Mouse (Mus musculus) erythroblast, embryonic 14.5 days (primary cell): ENCODE results near the gene Gucd1. TPM values are rescaled to one million over a fixed set of nuclear protein-coding genes. Genes with fewer than 3 reads are reported as not detected.

ENCODE experiments used
- H3K27me3 ChIP-seq: 2 replicates; pipeline ENCODE4 v1.6.1; 2012; ENCODE audit warnings: inconsistent platforms; ENCODE audit not compliant: control insufficient read depth
- H3K36me3 ChIP-seq: 2 replicates; pipeline ENCODE4 v1.6.1; 2012; ENCODE audit warnings: mild to moderate bottlenecking, inconsistent platforms; ENCODE audit not compliant: control insufficient read depth
- H3K4me1 ChIP-seq: 2 replicates; pipeline ENCODE4 v1.6.1; 2012; ENCODE audit warnings: inconsistent platforms; ENCODE audit not compliant: control insufficient read depth
- H3K4me3 ChIP-seq: replicated peaks from 2 replicates; pipeline ENCODE3; 2012; ENCODE audit warnings: moderate library complexity, mild to moderate bottlenecking, inconsistent platforms
- H3K9me3 ChIP-seq: 2 replicates; pipeline ENCODE4 v1.6.1; 2012; ENCODE audit warnings: low read length, inconsistent platforms, mixed read lengths; ENCODE audit not compliant: control insufficient read depth
- GATA1 ChIP-seq: IDR thresholded peaks from 2 replicates; pipeline ENCODE4 v1.6.1; 2012; ENCODE audit warnings: low read length, inconsistent platforms, mixed read lengths
- TAL1 ChIP-seq: IDR thresholded peaks from 3 replicates; pipeline ENCODE4 v1.6.1; 2012; ENCODE audit warnings: low read length, inconsistent platforms, mixed read lengths
- polyA plus RNA-seq: library from polyadenylated mRNA; stranded (reverse); fragments of >175 nt; gene quantifications from 2 replicates; pipeline ENCODE4 v1.2.3, GENCODE M21; 2012

Gene Gucd1
- polyA plus RNA-seq, 1 experiment = 14.0 TPM

- peak within 1 kb of the TSS; percentile 7 for H3K4me3 ChIP-seq
- H3K27me3 ChIP-seq = peaks cover 58% of the 10 kb centered on the region
- no peak for TF ChIP-seq TAL1
- no peak for TF ChIP-seq GATA1
- no peaks in the 10 kb centered on the region for H3K4me1 ChIP-seq
- no peaks in the 10 kb centered on the region for H3K9me3 ChIP-seq
- H3K36me3 ChIP-seq = no peaks in the 10 kb centered on the region
Measured at GRCm38 (mm10) chr10:75559676-75560548, 42.1 kb upstream of the Gucd1 start, which contains the start of gene Lrrc75b. TSS of gene Lrrc75b (minus strand) at chr10:75560330.

GRCm38 (mm10) chr10:75559041-75559675, 41.4 kb upstream of the Gucd1 start:
- no peaks in the 10 kb centered on the region for H3K36me3 ChIP-seq
- H3K9me3 ChIP-seq = no peaks in the 10 kb centered on the region
- peaks cover under 1% of the 10 kb centered on the region for H3K4me1 ChIP-seq
- H3K27me3 ChIP-seq = peaks cover 58% of the 10 kb centered on the region
- no peak overlapping the region for H3K4me3 ChIP-seq
- TF ChIP-seq GATA1 (no peak), TAL1 (no peak)

- H3K27me3 ChIP-seq = peaks cover 58% of the 10 kb centered on the region
- TF ChIP-seq TAL1 = no peak
- no peak for TF ChIP-seq GATA1
- H3K4me3 ChIP-seq = no peak overlapping the region
- H3K36me3 ChIP-seq = no peaks in the 10 kb centered on the region
- no peaks in the 10 kb centered on the region for H3K9me3 ChIP-seq
- peaks cover 5% of the 10 kb centered on the region for H3K4me1 ChIP-seq
Measured at GRCm38 (mm10) chr10:75558515-75558914, 40.7 kb upstream of the Gucd1 start.

GRCm38 (mm10) chr10:75556026-75556425, 38.3 kb upstream of the Gucd1 start:
- H3K27me3 ChIP-seq = peaks cover 36% of the 10 kb centered on the region
- no peak overlapping the region for H3K4me3 ChIP-seq
- TF ChIP-seq TAL1 (no peak), GATA1 (no peak)
- H3K36me3 ChIP-seq = no peaks in the 10 kb centered on the region
- H3K4me1 ChIP-seq = peaks cover 5% of the 10 kb centered on the region
- no peaks in the 10 kb centered on the region for H3K9me3 ChIP-seq

DNA sequence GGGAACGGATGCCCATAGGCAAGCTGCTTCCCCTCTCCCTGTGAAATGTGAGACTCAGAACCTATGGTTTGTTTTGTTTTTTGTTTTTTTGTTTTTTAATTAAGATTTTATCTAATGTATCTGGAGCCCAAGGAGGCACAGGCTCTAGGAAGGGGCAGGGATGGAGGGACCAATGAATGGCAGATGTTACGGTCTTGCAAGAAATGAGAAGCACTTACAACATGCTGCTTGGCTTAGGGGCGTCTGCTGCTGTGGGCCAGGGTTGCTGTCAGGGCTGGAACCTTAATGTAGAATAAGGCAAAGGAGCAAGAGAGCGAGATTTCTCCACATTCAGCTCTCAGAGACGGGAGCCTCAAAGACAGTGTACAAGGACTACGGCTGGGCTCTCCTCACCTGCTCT, 37.8 kb upstream of the Gucd1 start:
- no peak overlapping the region for H3K4me3 ChIP-seq
- H3K27me3 ChIP-seq = peaks cover 31% of the 10 kb centered on the region
- no peaks in the 10 kb centered on the region for H3K9me3 ChIP-seq
- no peak for TF ChIP-seq GATA1
- TF ChIP-seq TAL1 = no peak
- H3K4me1 ChIP-seq = peaks cover 5% of the 10 kb centered on the region
- H3K36me3 ChIP-seq = no peaks in the 10 kb centered on the region

DNA sequence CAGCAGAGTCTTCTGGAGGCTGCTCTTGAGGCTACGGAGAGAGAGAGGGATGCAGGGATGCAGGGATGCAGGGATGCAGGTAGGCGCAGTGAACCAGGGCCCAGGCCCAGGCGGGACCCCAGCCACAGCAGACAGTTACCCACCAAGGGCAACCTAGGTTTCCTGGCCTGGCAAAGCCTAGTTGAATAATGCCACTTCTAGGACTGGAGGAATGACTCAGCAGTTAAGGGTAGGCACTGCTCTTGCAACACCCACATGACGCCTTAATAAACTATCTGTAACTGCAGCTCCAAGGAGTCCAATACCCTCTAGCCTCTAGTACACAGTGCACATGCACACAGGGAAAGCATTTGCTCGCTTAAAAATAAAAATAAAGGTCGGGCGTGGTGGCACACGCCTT, 36.3 kb upstream of the Gucd1 start:
- Histone ChIP-seq H3K4me1 (peaks cover 5% of the 10 kb centered on the region), H3K27me3 (peaks cover 17% of the 10 kb centered on the region), H3K36me3 (no peaks in the 10 kb centered on the region), H3K9me3 (no peaks in the 10 kb centered on the region), H3K4me3 (no peak overlapping the region)
- TF ChIP-seq GATA1 (no peak), TAL1 (no peak)

GRCm38 (mm10) chr10:75552701-75553450, 35.1 kb upstream of the Gucd1 start:
- Histone ChIP-seq H3K36me3 (no peaks in the 10 kb centered on the region), H3K9me3 (no peaks in the 10 kb centered on the region), H3K27me3 (peaks cover 4% of the 10 kb centered on the region), H3K4me1 (peaks cover 5% of the 10 kb centered on the region), H3K4me3 (no peak overlapping the region)
- TF ChIP-seq TAL1 (no peak), GATA1 (no peak)

GRCm38 (mm10) chr10:75552106-75552505, 34.3 kb upstream of the Gucd1 start:
- TF ChIP-seq GATA1 (no peak), TAL1 (no peak)
- Histone ChIP-seq H3K27me3 (no peaks in the 10 kb centered on the region), H3K36me3 (no peaks in the 10 kb centered on the region), H3K4me1 (peaks cover 5% of the 10 kb centered on the region), H3K9me3 (no peaks in the 10 kb centered on the region), H3K4me3 (no peak overlapping the region)

DNA sequence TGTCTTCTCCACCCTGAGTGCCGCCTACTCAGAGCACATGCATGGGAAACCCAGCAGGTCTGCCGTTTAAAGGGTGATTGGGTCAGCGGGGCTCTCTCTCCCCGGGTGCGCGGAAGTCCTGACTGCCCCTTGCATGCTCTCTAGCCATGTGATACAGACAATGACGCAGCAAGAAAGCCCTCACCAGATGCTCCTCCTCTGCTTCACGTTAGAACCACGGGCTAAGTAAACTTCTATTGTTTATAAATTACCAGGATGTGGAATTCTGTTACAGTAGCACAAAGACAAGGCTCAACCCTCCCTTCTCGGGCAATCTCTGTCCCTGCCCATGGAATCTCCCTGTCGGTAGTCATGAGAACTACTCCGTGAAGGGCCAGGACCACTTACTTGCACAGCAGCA, 33.4 kb upstream of the Gucd1 start:
- Histone ChIP-seq H3K4me1 (peaks cover 5% of the 10 kb centered on the region), H3K4me3 (no peak overlapping the region), H3K27me3 (no peaks in the 10 kb centered on the region)

More for the DNA sequence above, 33.4 kb upstream of the Gucd1 start:
- TF ChIP-seq TAL1 (no peak), GATA1 (no peak)
- Histone ChIP-seq H3K36me3 (no peaks in the 10 kb centered on the region), H3K9me3 (no peaks in the 10 kb centered on the region)
